Mouse (Mus musculus): ENCODE data around the gene 1700020D05Rik. TPM values are rescaled to one million over a fixed set of nuclear protein-coding genes. Genes with fewer than 3 reads are reported as not detected.

Gene 1700020D05Rik
- polyA plus RNA-seq, 1 experiment = 0.19 TPM

- no peaks in the 10 kb centered on the region for H3K27me3 ChIP-seq (ENCODE audit: control insufficient read depth, insufficient read depth, low read length)
- H3K27ac ChIP-seq (ENCODE audit: insufficient read depth, low read depth, low read length) = peak overlapping the region; percentile 91
- H3K4me1 ChIP-seq (ENCODE audit: control insufficient read depth, insufficient read depth, insufficient read length, low read length) = no peaks in the 10 kb centered on the region
- peak overlapping the region; percentile 55 for H3K4me3 ChIP-seq (ENCODE audit: low read depth, low read length)
- no peaks in the 10 kb centered on the region for H3K36me3 ChIP-seq (ENCODE audit: control insufficient read depth, insufficient read depth, low read length)
- TF ChIP-seq POLR2A (IDR thresholded peaks at IDR 0.05; ENCODE audit: low read depth, low read length) (no peak), CTCF (IDR thresholded peaks at IDR 0.05; ENCODE audit: extremely low read depth, insufficient read length, insufficient replicate concordance, low read depth, low read length) (peak; percentile 99)
- 4% methylated on average over 20 of the region's 20 CpGs for WGBS
These were observed 25.9 kb upstream of the 1700020D05Rik start for GRCm38 (mm10) chr19:5529325-5530137.

GRCm38 (mm10) chr19:5525204-5525603 lies 21.6 kb upstream of the 1700020D05Rik start:
- no peak overlapping the region for H3K27ac ChIP-seq (ENCODE audit: insufficient read depth, low read depth, low read length)
- H3K27me3 ChIP-seq (ENCODE audit: control insufficient read depth, insufficient read depth, low read length) = no peaks in the 10 kb centered on the region
- TF ChIP-seq POLR2A (IDR thresholded peaks at IDR 0.05; ENCODE audit: low read depth, low read length) = no peak
- no peak for TF ChIP-seq CTCF (IDR thresholded peaks at IDR 0.05; ENCODE audit: extremely low read depth, insufficient read length, insufficient replicate concordance, low read depth, low read length)
- no peaks in the 10 kb centered on the region for H3K36me3 ChIP-seq (ENCODE audit: control insufficient read depth, insufficient read depth, low read length)
- no peaks in the 10 kb centered on the region for H3K4me1 ChIP-seq (ENCODE audit: control insufficient read depth, insufficient read depth, insufficient read length, low read length)
- H3K4me3 ChIP-seq (ENCODE audit: low read depth, low read length) = no peak overlapping the region
- 75% methylated on average over 5 of the region's 5 CpGs for WGBS

DNA sequence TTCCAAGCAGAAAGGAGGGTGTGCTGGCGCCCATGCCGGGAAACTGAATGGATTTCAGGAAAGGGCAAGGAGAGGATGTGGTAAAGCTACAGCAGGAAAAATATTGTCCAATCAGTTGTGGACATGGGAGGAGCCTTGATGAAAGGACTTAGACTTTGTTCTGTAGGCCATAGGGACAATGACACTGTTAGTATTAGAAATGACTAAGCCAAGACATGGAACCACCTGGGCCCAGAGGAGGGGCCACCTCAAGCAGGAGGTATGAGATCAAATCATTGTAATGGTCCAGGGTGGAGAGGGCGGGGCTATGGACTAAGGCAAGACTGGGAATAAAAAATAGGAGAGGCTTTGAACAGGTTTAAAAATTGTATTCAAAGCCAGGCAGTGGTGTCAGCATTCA lies 15.1 kb upstream of the 1700020D05Rik start:
- TF ChIP-seq CTCF (IDR thresholded peaks at IDR 0.05; ENCODE audit: extremely low read depth, insufficient read length, insufficient replicate concordance, low read depth, low read length) (no peak), POLR2A (IDR thresholded peaks at IDR 0.05; ENCODE audit: low read depth, low read length) (no peak)

GRCm38 (mm10) chr19:5516906-5517505 lies 13.4 kb upstream of the 1700020D05Rik start:
- no peaks in the 10 kb centered on the region for H3K27me3 ChIP-seq (ENCODE audit: control insufficient read depth, insufficient read depth, low read length)
- peaks cover 28% of the 10 kb centered on the region for H3K4me1 ChIP-seq (ENCODE audit: control insufficient read depth, insufficient read depth, insufficient read length, low read length)
- H3K4me3 ChIP-seq (ENCODE audit: low read depth, low read length) = no peak overlapping the region
- 87% methylated on average over 8 of the region's 8 CpGs for WGBS
- no peaks in the 10 kb centered on the region for H3K36me3 ChIP-seq (ENCODE audit: control insufficient read depth, insufficient read depth, low read length)
- no peak for TF ChIP-seq CTCF (IDR thresholded peaks at IDR 0.05; ENCODE audit: extremely low read depth, insufficient read length, insufficient replicate concordance, low read depth, low read length)
- no peak for TF ChIP-seq POLR2A (IDR thresholded peaks at IDR 0.05; ENCODE audit: low read depth, low read length)
- peak overlapping the region; percentile 88 for H3K27ac ChIP-seq (ENCODE audit: insufficient read depth, low read depth, low read length)

More for the DNA sequence above, 15.1 kb upstream of the 1700020D05Rik start:
- 64% methylated on average over 3 of the region's 3 CpGs for WGBS
- H3K4me3 ChIP-seq (ENCODE audit: low read depth, low read length) = no peak overlapping the region
- peaks cover 19% of the 10 kb centered on the region for H3K4me1 ChIP-seq (ENCODE audit: control insufficient read depth, insufficient read depth, insufficient read length, low read length)
- no peaks in the 10 kb centered on the region for H3K27me3 ChIP-seq (ENCODE audit: control insufficient read depth, insufficient read depth, low read length)
- H3K27ac ChIP-seq (ENCODE audit: insufficient read depth, low read depth, low read length) = peak overlapping the region; percentile 39; the same call in 1 of the 2 replicates
- no peaks in the 10 kb centered on the region for H3K36me3 ChIP-seq (ENCODE audit: control insufficient read depth, insufficient read depth, low read length)

GRCm38 (mm10) chr19:5515840-5516777 lies 12.5 kb upstream of the 1700020D05Rik start:
- H3K27me3 ChIP-seq (ENCODE audit: control insufficient read depth, insufficient read depth, low read length) = no peaks in the 10 kb centered on the region
- no peak overlapping the region for H3K4me3 ChIP-seq (ENCODE audit: low read depth, low read length)
- 83% methylated on average over 7 of the region's 7 CpGs for WGBS
- H3K4me1 ChIP-seq (ENCODE audit: control insufficient read depth, insufficient read depth, insufficient read length, low read length) = peaks cover 30% of the 10 kb centered on the region
- TF ChIP-seq POLR2A (IDR thresholded peaks at IDR 0.05; ENCODE audit: low read depth, low read length) (no peak), CTCF (IDR thresholded peaks at IDR 0.05; ENCODE audit: extremely low read depth, insufficient read length, insufficient replicate concordance, low read depth, low read length) (no peak)
- peak overlapping the region; percentile 88 for H3K27ac ChIP-seq (ENCODE audit: insufficient read depth, low read depth, low read length)
- H3K36me3 ChIP-seq (ENCODE audit: control insufficient read depth, insufficient read depth, low read length) = no peaks in the 10 kb centered on the region

- no peak for TF ChIP-seq CTCF (IDR thresholded peaks at IDR 0.05; ENCODE audit: extremely low read depth, insufficient read length, insufficient replicate concordance, low read depth, low read length)
- TF ChIP-seq POLR2A (IDR thresholded peaks at IDR 0.05; ENCODE audit: low read depth, low read length) = no peak
- WGBS = 81% methylated on average over 3 of the region's 3 CpGs
These were observed 9.4 kb upstream of the 1700020D05Rik start for GRCm38 (mm10) chr19:5513005-5513349.

More at GRCm38 (mm10) chr19:5513005-5513349, 9.4 kb upstream of the 1700020D05Rik start:
- Histone ChIP-seq H3K27ac (ENCODE audit: insufficient read depth, low read depth, low read length) (no peak overlapping the region), H3K4me3 (ENCODE audit: low read depth, low read length) (no peak overlapping the region), H3K36me3 (ENCODE audit: control insufficient read depth, insufficient read depth, low read length) (no peaks in the 10 kb centered on the region), H3K27me3 (ENCODE audit: control insufficient read depth, insufficient read depth, low read length) (no peaks in the 10 kb centered on the region), H3K4me1 (ENCODE audit: control insufficient read depth, insufficient read depth, insufficient read length, low read length) (peaks cover 35% of the 10 kb centered on the region)
